Mouse (Mus musculus) adipocyte (in vitro differentiated cells): ENCODE results near the gene Gm43518.

Experiments used
- DNase-seq: peaks from one replicate; pipeline ENCODE4 v3.0.0-alpha.2; 2016; ENCODE audit warnings: low spot score

The Gm43518 gene

DNA sequence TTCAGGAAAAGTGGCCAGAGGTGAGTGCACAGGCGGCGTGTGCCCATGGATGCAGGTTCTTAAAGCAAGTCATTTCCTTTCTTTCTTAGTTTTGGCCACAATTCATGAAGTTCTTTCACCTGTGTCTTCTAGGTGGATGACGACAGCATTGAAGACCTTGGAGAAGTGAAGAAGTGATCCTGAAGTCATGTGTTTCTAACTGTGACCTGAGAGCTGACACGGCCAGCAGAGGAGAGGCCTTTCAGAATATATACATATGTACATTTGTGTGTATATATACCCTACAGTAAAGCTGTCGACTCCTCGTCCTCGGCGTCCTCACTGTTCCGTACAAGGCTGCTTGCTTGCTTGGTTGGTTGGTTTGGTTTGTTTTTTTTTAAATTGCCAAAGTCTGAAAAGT lies at the start of gene Gm43518:
Gene Gm43518, plus strand, starts transcription at position 301 of the 400 bp plus-strand sequence.
- no peak for DNase-seq

DNA sequence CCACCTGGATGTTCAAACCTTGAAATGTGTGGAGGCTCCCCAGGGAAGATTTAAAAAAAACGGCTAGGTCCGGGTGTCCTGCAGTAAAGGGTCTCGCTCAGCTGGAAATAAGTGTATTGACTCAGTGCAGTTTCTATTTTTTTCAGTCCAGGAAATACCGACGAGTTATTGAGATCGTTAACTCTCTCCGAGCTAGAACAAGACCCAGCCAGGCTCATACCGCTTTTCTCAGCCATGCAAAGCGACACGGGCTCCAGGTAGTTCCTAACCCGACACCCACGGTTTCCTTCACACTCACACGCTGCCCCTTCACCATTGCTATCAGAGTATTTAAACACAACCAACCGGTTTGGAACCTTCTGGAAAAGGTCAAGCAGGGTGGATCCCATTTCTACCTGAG lies 49.2 kb upstream of the Gm43518 start:
- DNase-seq, result no peak

DNA sequence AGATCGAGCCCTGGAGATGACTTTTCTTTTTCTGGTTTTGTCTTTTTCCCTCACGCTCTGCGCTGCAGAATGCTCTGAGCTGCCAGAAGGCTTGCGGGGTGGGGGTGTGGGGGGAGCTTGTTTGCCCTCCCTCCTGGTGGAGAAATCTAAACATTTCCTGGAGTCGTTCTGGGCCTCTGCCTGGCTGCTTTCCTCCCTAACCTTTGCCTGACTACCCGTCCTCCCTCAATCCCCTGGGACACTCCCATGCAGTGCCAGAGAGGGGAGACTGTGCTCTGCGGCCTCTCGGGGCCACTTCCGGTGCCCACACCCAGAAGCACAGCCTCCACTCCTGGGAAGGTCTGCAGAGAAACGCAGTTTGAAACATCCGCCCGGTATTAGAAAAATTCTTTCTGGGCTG lies 47.3 kb upstream of the Gm43518 start, which contains the start of gene Hcar1:
Gene Hcar1, minus strand, starts transcription at position 93 of the 400 bp plus-strand sequence.
- peak; percentile 88 for DNase-seq

DNA sequence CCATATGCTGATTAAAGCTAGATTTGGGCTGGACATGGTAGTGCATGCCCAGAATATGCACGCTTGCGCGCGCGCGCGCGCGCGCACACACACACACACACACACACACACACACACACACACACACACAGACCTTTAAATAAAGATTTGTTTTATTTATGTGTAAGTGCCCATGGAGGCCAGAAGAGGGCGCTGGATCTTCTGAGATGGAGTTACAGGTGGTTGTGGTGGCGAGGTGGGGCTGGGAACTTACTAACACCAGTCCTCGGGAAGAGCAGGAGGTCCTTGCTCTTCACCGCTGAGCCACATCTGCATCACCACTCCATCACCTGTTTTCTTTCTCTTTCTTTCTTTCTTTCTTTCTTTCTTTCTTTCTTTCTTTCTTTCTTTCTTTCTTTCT lies 46.4 kb upstream of the Gm43518 start:
- DNase-seq, result no peak

DNA sequence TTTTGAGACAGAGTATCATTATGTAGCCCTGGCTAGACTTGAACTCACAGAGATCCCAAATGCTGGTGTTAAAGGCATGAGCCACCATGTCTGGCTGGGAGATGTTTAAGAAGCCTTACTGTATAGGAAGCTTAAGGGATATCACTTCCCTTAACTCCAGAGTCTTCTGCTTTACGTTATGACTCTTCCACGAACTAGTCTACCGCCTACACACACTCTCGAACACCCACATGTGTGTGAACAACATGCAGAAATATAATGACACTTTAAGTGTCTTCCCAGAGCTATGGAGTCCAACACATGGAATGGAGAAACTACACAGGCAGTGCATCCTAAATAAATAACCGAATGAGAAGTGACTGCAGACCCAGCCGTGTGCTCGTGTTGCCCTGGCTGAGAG lies 43.3 kb upstream of the Gm43518 start:
- no peak for DNase-seq

DNA sequence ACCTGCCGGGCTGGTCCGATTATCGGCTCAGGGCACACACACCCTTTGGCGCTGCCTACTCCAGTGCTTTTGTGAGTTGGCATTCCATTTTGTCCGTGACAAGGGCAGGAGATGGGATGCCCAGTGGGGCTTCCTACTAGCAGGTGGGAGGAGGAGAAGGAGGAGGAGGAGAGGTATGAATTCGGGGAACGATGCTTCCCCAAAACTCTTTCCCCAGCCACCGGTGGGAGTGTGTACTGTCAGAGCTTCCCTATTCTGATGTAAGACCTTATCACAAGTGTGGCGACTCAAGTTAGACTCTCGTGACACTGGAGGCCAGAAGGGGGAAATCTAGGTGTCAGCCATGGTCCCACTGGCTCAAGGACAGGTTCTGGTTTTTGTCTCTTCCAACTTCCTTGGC lies 42.9 kb upstream of the Gm43518 start:
- no peak for DNase-seq

DNA sequence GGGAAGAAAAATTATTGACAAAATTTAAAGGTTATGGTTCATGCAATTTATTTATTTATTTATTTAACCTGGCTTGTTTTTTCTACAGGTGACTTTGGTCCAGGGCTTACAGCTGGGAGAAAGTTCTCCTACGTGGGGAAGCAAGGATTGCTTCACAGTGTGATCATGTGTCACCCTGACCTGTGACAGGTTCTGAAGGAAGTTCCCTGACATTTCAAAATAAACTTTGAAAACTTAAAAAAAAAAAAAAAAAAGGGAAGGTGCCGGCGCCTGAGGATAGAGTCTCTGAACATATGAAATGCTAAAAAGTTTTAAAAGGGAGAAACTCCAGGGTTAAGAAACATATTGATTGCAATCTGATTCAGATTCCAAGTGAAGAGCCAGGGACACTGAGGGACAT lies 40.9 kb upstream of the Gm43518 start:
- no peak for DNase-seq

DNA sequence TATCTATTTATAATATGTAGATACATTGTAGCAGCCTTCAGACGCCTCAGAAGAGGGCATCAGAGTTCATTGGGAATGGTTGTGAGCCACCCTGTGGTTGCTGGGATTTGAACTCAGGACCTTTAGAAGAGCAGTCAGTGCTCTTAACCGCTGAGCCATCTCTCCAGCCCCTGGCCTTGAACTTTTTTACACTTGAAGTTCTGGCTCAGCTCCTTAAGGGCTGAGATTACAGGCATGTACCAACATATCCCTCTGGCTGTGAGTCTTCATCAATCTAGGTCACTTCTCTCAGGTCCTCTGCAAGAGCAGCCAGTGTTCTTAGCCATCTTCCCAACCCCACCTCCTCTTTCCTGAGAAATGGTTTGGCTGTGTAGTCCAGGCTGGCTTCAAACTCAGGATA lies 36.9 kb upstream of the Gm43518 start:
- DNase-seq, result no peak

DNA sequence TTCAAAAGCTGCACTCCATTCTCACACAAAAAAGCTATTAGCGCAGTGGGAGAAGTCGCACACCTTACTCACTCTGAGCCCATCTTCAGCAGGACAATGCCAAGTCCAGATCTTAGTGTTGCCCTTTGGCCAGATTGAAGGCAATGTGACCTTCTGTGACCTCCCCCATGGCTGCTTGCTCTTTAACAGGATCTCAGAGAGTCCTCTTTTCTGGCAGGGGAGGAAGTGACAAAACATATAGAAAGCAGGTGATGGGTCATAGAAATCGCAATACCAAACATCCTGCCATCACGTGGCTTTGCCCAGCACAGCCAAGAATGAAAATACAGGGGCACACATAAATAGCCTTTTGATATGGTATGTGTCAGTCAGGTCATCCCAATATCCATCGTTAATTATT lies 36.2 kb upstream of the Gm43518 start:
- no peak for DNase-seq

DNA sequence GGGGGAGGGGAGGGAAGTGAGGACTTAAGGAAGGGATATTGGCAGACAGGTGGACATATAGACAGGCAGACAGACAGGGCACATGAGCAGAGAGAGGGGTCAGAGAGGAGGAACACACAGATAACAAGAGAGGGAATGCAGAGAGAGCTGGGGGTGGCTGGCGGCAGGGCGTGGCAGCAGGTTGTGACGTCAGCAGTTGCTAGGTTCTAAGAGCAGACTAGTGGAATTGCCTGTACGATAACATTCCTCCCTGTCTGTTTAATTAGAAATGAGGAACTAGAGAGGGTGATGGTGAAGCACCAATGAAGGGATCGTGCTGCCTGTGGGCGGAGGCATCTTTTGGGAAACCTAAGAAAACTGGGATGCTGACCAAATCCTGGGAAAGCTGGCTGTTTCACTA lies 35.5 kb upstream of the Gm43518 start:
- peak; percentile 40 for DNase-seq

DNA sequence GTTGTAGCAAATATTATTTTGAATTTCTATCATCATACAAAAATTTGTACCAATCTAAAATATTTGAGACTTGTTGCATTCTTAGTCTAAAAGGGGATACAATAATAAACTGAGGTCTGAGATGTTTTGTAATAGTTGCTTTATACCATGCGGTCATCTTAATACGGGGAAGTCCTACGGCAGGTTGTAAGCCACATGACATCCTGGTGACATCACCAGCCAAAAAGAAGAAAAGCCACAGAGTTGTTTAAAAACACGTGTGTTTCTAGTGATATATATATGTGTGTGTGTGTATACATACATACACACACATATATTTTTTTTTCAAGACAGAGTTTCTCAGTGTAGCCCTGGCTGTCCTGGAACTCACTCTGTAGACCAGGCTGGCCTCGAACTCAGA lies 33.7 kb upstream of the Gm43518 start:
- no peak for DNase-seq

DNA sequence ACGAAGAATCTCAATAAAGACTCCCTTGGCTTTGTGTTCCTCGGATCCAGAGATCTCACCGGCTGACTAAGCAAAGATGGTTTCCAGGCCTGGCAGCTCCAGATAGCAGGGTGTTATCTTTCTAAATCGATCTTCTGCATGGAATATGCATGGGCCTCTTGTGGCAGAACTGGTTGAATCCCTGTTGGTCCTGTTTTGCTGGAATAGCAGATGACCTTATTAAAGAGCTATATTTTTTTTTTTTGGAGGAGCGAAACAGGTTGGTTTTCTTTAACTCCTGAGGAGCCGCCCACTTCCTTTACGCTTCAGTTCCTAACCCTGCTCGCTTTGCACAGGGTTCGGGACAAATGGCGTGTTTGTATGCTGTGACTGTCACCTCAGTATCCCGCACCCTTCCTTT lies 30.8 kb upstream of the Gm43518 start:
- DNase-seq, result no peak

DNA sequence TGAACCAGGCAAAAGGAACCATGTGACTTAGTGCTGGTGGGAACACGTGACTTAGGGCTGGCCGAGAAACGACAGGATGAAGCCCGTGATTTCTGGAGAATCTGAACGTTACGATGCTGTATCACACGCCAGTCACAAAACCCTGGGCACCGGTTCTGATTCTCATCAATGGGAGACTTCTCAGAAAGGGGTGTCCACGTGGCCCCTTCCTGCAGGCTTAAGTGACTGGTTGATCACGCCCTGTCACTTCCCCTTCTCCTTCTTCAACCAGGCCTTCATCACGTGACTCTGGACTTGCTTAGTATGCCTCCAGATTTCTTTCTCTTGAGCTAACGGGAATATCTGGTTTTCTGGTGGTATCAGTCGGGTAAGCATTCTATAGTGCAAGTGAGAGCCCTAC lies 29.9 kb upstream of the Gm43518 start:
- no peak for DNase-seq

DNA sequence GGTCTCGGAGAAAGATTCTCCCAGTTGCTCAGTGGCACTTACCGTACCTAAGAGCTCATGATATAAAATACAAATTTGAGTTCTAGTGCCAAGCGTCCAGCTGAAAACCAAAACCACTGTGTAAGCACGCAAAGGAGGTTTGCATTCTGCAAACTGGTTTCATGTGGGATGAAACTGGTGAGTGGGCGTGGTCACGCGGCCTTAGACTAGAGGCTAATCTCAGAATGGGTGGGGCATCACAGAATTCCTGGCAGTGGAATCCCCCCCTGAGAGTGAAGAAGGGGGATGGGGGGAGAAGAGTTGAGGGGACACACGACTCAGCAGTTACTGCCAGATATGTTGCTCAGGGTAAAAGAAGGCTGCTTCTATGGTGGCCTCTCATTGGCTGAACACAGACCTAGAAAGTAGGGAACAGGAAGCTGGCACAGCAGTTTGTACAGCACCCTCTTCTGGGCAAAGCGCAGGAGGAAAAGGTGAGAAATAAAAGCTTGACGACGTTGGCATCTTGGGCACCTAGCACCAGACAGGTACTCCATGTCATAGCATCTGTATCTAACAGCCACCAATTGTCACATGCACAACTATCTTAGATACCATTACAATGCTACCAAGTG lies 23.1 kb upstream of the Gm43518 start:
- DNase-seq, result no peak

DNA sequence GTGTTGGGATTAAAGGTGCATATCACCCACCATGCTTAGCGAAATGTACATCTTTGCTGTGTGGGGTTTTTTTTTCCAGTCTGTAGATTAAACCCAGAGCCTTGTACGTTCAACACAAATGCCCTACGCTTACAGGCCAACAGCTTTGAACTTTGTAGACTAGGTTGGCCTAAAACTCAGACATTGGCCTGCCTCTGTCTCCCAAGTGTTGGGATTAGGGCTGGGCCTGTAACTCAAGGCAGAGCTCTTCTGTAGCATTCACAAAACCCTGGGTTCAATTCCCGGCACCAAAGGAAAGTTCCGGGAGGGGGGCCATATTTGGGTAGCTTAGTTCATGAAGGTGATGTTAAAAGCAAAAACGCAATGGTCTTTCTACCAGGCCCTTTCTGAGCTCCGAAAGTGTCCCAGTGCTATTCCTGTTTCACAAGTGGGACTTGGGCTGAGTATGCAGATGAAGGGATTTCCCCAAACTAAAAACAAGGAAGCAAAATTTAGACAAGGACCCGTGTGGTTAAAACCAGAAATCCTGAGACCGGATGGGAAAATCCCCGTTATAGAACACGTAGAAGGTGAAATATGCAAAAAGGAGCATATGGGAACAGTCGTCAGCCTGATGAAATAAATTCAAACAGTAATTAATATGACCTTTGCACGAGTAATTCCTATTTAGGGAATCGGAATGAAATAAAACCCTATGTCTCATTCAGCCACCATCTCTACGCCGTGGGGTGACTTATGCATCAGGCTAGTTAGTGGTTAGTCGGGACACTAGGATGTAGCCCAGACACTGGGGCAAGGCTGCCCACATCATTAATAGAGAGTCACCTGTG lies 20.9 kb upstream of the Gm43518 start:
- peak; percentile 54 for DNase-seq

DNA sequence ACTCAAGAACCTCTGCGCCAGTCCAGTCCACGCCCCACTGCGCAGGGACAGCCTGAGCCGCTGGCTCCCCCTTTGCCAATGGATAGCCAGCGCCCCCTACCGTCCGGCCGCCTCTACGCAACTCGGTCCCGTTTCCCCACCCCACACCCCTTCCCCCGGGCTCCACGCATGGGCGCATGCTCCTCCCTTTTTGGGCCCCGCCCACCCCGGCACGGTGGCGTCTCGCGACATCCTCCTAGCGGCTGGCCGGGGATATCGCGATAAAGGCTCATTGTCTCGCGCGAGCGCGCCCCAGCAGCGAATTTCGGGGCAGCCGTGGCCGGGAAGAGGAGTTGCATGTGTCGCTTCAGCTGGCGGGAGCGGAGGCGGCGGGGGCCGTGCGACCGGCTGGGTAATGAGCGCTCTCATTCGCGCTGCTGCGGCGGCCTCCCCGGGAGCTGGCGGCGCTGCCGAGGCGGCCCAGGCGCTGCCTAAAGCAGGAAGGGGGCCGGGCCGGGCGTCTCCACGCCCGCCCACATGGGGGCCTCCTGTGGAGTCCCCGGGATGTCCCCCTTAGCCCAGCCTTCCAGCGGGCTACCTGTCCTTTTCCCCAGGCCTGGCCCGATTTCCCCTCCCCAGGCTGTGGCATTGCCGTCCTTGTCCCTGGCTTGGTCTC lies 20.1 kb upstream of the Gm43518 start, which contains the start of gene Denr:
Gene Denr, plus strand, starts transcription at position 200 of the 655 bp plus-strand sequence.
- DNase-seq, result peak; percentile 98

DNA sequence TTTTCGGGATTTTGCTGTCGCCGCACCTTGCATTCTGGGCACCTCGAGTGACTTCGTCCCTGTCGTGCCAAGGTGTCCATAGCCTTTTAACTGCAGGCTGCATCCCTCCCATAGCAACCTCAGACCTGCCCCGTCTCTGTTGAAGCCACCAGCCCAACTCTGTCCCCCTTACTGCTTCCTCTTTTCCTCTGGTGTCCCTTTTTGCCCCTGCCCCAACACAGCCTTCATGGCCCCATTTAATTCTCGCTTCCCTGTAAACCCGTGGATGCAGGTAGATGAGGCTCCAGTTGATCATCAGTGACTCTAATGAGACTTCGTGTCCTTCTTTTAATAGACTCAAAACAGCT lies 19.6 kb upstream of the Gm43518 start:
- no peak for DNase-seq

DNA sequence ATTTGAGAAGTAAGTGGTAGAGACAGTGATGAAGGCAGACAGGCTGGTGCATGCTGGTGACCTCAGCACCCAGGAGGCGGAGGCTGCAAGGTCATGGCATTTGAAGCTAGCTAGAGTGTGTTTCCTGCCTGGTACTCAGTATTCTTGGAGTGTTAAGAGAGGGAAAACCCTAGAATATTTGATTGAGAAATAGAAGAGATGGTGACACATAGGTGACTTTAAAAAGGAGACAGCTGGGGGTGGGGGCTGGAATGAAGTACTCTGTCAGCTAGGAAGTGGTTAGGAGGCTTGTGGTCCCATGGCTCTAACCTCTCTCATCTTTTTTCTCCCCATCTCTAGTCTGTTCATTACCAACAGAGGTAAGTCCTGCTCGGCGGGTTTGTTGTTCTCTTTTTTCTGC lies 12.4 kb upstream of the Gm43518 start:
- no peak for DNase-seq

DNA sequence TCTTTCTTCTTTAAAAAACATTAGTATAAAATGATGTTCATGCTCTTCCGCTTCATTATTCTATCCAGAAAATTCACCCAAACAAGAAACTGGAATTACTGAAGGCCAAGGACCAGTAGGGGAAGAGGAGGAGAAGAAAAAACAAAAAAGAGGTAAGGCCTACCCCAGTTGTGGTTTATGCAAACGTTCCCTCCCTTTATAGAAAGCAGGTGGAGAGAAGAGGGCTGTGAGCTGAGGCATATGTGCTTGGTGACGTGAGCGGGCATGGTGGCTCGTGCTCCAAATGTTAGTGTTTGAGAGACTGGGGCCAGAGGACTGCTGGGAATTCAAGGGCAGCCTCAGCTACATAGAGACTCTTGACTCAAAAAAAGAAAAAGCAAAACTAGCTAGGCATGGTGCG lies 5.1 kb upstream of the Gm43518 start:
- no peak for DNase-seq

DNA sequence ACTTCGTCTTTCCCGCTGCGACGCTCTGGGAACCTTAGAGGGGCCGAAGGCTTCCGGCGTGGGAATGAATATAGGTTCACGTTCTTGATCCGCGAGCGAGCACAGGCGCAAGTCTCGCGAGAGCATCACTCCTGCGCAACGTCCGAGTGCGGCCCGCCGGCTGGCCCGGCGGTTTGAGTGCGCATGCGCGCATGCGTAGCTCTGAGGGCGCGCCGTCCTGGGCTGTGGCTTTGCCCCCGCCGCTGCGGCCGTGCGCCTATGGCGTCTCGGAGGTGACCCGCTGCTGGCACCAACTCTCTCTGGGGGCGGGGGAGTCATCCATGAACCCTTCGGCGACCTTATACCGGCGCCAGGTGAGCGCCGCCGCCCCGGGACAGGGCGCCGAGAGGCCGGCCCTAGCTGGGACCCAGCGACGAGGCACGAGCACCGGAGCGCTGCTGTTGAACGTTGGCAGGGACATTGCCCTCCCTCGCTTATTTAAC lies 3.3 kb downstream of the Gm43518 start, which contains the start of gene Ccdc62:
Gene Ccdc62, plus strand, starts transcription at position 172 of the 482 bp plus-strand sequence.
- DNase-seq, result peak; percentile 90

DNA sequence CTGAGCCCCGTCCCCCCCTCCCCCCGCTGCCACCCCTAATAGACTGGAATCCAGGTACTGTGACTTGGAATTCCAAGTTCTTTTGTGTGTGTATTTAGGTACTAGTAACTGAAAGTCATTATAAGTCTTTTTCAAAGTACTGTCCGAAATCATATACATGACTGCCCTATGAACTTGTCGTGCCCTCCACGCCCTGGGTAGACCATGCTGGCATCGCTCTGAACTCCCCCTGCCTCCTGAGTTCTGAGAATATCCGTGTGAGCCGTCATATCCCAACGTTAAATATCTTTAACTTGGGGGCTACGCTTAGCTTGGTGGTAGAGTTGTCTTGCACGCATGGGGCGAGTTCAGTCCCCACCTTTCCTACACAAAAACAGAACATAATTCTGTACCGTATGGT lies 3.9 kb downstream of the Gm43518 start:
- DNase-seq, result no peak

DNA sequence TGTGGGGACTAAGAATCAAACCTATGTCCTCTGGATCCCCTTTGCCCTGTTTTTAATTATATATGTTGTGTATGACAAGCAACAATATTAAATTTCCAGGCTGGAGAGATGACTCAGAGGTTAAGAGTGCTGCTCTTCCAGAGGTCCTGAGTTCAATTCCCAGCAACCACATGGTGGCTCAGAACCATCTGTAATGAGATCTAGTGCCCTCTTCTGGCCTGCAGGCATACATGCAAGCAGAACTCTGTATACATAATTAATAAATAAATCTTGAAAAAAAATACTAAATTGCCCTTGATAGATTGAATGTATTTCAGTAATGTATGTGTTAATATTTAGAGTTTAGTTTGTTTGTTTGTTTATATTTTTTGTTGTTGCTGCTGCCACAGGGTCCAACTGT lies 5.7 kb downstream of the Gm43518 start:
- no peak for DNase-seq

DNA sequence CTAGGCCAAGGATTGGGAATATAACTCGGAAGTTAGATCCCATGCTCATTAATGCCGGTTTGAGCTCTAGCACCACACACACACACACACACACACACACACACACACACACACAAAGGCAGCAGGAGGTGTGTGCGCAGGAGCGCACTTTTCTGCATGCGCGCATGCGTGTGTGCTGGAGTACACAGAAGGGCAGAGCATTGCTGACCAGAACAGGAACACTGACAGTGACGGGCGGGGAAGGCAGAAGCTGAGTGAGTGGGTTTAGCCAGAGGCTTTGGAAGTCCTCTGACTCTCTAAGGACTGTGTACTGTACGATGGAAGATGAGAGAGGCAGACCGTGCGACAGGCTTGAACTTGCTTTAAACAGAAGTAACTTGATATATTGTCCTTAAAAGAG lies 6.3 kb downstream of the Gm43518 start:
- no peak for DNase-seq
